Mouse (Mus musculus) urinary bladder, postnatal 36 days (tissue): ENCODE measurements around the gene Dpm2.
A peak's percentile ranks its signal among the peaks of the same experiment; 100 is the strongest.

Experiments
- DNase-seq, 2 experiments: peaks; one replicate each; pipeline ENCODE4 v3.0.0; 2022; ENCODE audit warnings: low spot score in 2 of 2, mixed read lengths in 1 of 2

Dpm2 gene

DNA sequence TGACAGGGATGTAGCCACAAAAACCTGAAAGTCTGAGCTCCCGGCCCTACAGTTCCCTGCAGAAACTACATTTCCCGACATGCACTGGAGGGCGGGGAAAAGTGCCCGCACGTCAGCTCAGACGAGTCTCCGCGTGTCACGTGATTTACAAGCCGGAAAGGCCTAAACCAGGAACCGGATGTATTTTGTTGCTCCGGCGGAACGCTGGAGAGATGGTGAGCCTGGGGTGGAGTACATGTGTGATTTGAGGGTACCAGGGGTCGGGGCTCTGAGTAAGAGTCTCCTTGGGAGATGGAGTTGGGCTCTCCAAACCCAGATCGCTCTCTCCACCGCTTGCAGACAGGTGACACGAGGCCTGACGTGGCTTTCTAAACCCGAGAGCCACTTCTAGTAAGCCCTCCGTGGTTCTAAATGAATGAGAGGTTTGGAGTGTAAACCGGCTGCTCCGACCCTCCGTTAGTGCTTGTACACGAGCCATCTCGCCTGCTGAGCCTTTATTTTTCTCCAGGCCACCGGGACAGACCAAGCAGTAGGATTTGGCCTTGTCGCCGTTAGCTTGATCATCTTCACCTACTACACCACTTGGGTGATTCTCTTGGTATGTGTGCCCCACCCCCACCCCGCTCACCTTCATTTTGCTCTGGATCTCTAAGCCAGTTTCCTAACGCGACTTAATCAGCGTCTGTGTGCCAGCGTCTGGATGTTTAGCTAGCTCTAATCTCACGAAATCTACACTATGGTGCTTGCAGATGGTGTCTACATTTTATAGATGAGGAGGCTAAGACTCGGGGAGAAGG, at the start of gene Dpm2:
Gene Dpm2 (plus strand): TSS at position 161 of the 797 bp plus-strand sequence.
- DNase-seq, result peak; percentile 81 to 91

DNA sequence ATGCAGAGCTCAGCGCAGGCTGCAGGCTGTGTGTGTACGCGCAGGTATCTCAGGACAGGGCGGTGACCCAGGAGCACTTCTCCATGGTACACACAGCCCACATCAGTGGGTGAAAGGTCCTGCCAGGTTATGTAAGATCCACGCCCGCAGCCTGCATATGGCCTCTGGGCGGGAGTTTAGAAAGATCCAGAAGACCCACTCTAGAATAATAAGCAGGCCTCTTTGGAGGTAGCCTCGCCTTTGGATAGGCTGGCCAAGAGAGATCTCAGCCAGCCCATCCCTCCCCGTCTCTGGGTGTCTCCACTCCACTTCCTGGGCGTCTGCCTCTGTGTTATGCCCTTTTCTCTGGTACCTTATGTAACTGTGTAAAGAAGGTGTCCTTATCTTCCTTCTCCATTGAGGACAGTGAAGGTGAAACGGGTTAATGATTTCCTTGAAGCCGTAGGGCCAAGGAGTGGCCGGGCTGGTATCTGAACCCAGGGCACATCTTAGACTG, 46.1 kb upstream of the Dpm2 start:
- DNase-seq, result peak; percentile 64

DNA sequence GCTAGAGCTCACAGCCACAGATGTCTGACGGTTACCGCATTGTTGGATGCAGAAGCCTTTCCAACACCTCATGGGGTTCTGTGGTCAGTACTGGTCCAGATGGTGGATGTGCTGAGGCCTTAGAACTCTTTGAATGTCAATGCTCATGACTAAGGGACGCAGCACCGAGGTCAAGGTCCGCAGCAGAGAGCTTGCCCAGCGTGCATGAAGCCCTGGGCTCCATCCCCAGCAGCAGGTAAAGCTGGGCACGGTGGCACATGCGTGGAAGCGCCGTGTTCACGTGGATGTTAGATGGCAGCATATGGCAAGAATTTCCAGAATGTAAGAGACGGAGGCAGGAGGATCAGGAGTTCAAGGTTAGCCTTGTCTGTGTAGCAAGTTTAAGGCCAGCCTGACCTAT, 44.8 kb upstream of the Dpm2 start:
- no peak for DNase-seq

DNA sequence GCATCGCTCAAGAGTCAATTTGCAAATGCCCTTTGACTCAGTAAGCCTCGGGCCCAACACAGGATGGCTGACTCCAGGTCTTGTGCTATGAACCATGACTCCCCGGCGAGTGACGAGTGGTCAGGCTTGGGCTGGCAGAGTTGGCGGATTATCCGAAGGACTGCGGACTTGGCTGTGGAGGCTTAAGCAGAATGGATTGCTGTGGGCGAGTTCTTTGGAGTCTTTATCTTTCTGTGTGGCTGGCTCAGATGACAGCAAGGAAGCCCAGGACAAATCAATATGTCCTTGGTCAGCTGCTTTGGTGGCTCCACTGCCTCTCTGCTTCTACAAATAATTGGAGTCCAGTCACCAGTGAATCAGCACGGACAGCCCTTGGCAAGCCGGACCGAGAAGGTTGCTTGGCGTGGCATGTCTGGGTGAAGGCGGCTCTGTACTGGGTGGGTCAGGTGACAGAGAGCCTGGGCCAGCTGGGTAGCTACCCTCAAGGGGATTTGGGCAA, 43.1 kb upstream of the Dpm2 start:
- DNase-seq, result peak in 1 of 2 experiments; percentile 70

DNA sequence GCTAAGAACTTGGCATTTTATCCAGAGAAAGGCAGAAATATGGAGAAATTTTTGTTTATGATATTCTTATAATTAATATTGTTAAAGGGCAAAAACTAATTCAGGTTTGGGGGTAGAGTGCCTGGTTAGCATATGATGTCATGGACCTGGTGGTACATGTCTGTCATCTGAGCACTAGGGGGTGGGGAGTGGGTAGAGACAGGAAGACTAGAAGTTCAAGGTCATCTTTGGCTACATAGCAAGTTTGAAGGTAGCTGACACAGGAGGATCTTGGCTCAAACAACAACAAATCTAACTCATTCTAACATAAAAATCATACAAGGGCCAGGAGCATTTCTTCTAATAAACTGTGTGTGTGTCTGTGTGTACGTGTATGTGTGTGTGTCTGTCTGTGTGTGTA, 42.3 kb upstream of the Dpm2 start:
- DNase-seq, result no peak

DNA sequence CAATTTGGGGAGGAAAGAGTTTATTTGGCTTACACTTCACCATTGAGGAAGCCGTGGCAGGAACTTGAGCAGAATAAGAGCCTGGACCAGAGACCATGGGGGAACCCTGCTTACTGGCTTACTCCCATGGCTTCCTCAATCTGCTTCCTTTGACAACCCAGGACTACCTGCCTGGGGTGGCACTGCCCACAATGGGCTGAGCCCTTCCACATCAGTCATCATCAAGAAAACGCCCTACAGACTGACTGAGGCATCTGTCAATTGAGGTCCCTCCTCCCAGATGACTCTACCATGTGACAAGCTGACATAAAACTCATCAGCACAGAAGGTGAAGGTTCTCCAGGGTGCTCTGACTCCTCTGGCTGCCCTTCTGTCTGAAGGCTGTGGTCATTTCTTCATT, 40.2 kb upstream of the Dpm2 start:
- no peak for DNase-seq

DNA sequence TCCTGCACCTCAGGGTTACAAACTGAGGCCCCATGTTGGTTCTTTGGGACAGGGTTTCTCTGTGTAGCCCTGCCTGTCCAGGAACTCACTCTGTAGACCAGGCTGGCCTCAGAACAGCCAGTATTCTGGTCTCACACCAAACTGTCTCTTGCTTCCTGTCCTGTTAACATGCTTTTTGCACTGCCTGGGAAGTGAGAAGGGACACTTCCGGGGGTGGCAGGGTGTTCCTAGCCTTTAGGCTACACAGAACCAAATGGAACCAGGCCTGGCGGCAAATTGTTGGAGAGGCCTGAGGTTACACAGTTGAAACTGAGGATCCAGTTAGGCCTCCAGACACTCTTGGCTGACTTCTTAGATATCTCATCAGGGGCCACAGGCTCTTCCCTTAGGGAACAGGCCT, 37.5 kb upstream of the Dpm2 start:
- DNase-seq, result no peak

DNA sequence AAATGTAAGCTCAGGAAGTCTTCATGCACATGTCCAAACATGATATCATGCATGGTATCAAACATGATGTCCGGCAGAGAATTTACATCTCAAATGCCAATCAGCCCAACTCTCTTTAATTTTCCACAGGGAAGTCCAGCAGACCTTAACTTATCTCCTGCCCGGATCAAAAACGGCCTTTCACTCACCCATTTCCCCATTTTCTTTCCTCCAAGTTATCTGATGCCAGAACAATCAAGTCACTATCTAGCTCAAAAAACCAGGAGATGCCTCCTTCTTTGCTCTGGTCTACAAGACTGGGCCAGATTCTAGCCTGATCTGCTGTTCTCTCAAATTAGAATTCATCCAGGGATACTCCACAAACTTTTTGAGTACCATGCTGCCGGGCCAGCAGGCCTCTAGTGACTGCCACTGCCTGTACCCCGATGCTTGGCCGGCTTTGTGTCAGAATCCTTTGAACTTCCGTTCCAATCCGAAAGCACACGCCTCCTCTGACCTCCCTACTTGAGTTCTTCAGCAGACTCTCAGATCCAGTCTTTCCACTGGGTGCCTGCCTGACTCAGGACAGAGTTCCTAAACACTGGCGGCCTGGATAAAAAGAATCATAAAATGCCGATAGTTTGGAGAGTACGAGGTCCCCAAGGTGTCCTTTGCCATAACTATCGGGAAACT, 36.5 kb upstream of the Dpm2 start:
- peak in 1 of 2 experiments; percentile 50 for DNase-seq

DNA sequence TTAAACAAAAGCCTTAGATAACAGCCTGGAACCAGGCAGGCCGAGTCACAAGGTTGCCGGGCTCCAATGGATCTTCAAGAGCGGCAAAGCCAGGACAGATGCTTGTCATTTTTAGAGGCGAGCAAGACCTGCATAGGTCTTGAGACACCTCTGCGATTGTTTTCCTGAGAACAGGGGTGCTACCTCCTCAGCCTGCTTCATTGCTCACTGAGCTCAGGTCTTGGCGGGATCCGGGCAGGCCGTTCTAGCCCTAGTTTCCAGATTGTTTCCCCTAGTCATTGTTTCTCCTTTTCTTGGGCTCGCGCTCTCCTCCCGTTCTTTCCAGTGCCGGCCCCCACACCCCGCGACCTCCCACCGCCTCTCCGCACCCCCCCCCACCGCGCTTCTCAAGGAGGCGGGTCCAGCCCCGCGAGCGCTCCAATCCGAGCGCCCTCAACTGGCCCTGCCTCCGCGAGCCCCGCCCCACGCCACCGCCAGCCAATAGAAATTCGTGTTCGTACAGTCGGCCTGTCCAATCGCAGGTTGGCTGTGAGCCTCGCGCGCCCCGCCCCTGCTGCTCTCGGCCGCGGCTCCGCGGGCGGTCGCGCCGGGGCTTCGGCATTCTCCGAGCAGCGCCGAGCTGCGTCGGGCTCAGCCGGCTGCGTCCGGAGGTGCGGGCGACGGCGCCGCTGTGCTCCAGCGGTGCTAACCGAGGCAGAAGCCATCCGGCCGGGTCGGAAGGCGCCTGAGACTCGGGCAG, 35.8 kb upstream of the Dpm2 start, which contains the start of gene Fam102a:
Gene Fam102a (plus strand): TSS at position 600 of the 739 bp plus-strand sequence.
- peak; percentile 98 to 99 for DNase-seq

DNA sequence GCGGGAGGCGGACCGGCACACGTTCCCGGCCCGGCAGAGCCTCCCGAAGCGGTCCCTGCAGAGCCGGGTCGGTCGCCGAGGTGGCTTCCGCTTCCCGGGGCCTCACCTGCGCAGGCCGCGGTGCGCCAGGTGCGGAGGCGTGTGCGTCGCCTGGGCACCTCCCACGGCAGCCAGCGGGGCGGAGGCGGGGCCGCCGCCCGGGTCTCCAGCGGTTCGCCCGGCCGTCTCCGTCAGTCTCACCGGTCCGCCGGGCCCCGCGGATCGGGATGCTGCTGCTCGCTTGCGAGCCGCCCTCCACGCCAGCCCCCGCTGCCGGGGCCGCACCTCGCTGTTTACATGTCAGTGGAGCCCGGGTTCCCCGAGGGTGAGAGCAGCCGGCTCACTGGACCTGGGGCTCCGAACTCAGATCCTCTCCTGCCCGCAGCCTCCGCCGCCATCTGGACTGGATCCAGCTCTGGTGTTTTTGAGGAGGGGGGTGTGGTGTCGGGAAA, 35.1 kb upstream of the Dpm2 start:
- peak; percentile 66 to 69 for DNase-seq

DNA sequence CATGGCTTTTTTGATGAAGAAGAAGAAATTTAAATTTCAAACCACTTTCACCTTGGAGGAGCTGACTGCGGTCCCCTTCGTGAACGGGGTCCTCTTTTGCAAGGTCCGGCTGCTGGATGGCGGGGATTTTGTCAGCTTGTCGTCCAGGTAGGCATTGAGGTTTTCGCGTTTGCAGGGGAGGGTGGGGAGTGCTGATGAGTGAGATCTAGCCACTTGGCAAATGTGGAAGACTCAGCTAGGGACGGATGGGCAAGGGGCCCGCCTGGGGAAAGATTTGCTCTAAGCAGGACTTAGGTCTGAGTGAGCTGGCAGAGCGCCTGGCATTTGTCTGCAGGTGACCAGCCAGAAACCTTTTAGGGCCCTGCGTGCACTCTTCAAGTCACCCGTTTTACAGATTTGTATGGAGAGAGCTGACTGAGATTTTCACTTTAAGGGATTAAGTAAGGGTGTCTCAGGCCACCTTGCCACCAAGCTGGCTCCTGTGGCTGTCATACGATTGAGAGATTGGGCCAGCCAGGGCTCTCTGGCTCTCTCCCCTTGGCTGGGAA, 34.5 kb upstream of the Dpm2 start:
- DNase-seq, result no peak

DNA sequence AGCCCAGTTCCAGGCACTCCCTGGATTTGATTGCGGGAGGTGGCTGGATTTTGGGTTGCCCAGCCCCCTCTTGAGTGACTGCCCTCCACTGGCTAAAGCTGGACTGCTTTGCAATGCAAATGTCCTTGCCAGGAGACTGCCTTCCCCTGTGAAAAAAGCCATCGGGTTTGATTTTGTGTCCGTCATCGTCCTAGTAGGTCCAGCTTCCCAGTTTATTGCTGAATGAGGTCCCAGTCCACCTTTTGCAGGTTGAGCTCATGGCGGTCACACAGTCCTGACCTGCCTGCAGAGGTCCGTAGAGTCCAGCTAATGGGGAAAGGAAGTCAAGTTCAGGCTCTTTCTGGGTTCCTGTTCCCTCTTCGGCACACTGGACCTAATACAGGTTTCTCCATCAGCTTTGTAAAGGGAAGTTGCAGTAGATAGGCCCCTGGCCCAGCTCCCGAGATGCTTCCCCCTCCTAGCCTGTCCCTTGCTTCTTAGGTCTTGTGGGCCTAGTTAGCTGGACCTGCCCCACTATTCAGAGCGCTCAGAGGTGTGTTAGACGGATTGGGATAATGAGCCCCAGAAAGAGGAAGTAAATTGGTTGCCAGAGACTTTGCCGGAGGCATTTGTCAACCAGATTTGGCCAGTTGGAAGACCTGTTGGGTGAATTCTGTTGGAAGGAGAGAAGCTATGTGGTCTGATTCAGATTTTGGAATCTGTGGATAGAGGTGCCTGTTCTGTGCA, 33.9 kb upstream of the Dpm2 start:
- peak in 1 of 2 experiments; percentile 50 for DNase-seq

DNA sequence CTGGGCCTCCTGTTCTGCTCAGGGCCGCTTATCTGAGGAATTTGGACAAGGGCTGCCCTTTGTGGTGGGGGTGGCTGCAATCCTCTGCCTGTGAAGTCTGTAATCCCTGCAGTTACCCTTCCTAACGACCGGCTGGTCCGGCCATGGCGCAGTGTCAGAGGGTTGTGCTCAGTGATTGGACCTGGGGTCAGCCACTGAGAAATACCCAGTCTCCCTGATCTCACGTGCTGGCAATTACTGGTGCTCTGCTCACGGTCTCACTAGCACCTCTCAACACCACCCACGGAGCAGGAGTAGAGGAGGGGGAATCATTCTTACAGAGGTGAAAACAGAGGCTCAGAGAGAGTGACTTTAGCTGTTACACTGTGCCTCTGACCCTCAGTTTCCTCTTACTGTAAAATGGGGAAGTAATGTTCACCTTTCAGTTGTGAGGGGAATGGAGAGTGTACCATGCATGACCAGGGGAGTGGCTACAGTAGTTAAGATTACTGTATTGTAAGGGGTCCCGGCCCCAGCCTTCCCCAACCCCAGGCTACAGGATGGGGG, 33.2 kb upstream of the Dpm2 start:
- no peak for DNase-seq

DNA sequence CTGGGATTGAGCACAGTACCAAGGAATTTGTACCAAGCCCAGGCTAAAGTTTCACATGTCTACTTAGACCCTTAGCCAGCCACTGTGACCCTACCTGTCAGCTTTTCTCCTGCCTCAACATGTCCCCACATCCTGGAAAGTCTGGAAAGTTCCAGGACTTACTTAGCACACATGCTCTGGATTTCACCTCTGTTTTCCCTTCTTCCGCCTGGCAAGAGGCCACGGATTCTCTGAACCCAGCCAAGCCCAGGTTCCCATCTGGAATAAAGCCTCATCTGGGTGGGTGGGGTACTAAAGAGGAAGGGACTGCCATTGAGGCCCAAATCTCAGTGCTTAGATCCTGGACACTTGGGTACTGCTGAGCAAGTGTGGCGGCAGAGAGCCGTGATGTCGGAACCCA, 32.7 kb upstream of the Dpm2 start:
- DNase-seq, result no peak

DNA sequence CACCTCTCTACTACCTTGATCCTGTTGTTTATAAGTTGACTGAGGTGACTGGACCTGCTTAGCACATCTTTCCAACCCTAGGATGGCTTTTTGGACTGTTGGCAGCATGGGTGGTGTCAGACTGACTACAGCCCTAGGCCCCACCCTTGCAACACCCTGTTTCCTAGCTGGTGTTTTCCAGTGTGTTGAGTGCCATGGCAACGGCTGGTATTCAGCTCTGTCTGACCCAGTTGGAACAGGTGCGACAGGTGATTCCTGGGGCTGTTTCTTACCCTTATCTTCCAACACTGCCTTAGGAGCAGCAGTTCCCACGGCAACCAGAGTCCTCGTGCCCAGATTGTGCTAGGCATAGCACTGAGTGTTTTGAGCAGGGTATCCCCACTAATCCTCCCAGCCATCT, 32.2 kb upstream of the Dpm2 start:
- DNase-seq, result no peak

DNA sequence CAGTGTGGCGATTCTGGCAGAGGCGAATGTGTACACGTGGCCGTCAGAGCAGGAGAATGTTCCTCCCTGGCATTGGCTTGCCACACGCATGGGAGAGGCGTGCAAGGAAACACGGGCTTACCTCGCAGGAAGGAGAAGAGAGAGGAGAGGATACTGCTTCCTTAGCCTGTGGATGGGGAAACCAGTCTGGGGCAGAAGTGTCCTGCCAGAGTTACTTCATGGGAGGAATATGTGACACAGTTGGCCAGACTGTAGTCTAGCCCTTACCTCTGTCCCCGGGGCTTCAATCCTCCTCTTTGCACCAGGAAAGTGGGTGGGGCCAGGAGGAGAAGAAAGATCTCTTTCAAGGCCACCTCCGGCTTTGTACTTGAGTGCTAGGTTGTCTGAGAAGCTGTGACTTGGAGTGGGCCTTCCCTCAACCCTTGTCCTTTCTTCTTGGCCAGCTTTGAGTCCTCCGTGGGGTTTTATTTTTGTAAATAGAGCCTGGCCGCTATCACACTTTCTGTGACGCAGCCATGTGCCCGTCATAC, 31.1 kb upstream of the Dpm2 start:
- no peak for DNase-seq

DNA sequence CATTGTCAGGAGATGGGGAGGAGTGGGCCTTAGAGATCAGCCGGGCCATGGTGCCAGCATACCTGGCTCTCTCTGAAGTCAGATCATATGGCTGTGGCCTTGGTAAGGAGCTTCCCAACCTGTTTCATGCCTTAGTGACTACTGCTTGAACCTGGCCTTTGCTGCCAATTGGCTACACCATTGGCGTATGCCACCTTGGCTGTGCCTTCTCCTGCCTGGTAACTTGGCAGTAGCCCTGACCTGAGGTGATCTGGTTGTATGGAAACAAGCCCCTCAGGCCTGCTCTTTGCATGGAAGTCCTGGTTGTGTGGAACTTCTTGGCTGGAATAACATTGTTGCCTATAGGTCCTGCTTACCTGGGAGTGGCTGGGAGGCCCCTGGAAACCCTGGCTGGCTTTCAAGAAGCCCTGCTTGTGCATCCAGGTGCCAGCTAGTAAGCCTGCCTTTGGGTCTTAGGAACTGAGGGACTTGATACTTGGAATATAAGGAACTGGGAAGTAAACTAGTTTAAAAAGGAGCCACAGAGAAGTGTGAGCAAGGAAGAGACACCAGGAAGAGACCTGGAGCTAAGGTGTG, 29.2 kb upstream of the Dpm2 start:
- no peak for DNase-seq

DNA sequence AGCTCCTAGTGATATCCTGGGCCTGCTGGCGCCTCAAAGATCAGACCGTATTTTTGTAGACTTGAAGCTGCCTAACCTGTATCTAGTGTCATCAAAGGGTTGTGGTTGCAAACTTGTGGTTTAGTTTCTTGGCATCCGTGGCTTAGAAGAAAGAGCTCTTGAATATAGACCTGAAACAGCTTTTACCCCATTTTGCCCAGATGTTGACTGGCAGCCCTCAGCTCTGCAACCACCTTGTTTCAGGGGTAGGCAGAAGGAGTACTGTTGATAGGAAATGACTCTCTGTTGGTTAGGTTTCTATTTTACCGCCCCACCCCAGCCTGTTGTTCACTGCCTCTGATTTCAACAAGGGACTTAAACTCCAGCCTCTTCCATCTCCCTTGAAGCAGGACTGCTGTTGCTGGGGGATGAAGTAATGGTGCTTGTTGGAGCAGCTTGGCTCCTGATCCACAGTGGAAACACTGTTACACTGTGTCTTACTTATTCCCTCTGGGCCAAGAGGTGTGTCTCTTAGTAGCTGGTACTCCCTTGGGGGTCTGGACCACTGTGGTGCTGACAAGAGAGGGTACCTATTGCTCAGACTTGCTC, 28.6 kb upstream of the Dpm2 start:
- DNase-seq, result no peak

DNA sequence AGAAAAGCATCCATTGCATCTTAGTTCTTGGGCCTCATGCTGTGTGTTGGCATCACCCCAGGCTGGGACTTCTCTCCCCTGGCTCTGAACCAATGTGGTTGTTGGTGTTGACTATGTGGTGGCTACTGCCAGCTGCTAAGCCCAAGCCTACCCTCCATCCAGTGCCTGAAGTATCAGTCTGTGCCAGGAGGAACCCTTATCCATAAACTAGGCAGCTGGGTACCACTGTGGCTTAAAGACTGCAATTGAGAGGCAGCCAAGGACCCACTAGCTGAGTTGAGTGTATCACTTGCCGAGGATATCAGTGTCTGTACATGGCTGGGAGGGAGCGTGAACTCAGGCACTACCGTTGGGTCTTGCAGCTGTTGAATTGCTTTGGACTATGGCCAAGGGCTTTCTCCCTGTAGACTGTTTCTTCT, 27.6 kb upstream of the Dpm2 start:
- no peak for DNase-seq

DNA sequence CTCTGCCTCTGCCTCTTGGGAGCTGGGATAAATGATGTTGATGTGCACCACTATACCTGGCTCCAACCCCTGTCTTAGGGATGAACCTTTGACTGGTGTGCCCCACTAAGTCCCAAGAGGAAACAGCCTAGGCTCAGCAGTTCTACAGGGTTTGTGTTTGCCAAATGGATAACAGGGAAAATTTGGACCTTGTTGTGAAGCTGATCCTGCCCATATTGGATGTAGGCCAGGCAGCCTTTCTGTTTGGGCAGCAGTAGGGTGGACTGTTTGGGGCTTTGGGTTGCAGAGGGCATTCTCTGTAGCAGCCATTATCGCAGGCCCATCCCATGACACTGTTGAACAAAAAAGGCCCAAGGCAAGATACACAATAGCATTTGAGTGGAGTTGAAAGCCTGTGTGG, 23.7 kb upstream of the Dpm2 start:
- DNase-seq, result no peak
